Mouse (Mus musculus): Measurements from ENCODE around the gene Sycp1.

Sycp1 gene

GRCm38 (mm10) chr3:102935451-102936354 is at the start of gene Sycp1:
TSS of gene Sycp1 (minus strand) at chr3:102936100.
- DNase-seq: no peak

GRCm38 (mm10) chr3:102980349-102980736 is 44.4 kb upstream of the Sycp1 start:
- DNase-seq: no peak

GRCm38 (mm10) chr3:102979550-102980348 is 43.8 kb upstream of the Sycp1 start:
- no peak for DNase-seq

- DNase-seq: no peak
Measured at GRCm38 (mm10) chr3:102976906-102977305, 41.0 kb upstream of the Sycp1 start.

- no peak for DNase-seq
Measured at GRCm38 (mm10) chr3:102970508-102970907, 34.6 kb upstream of the Sycp1 start.

GRCm38 (mm10) chr3:102970067-102970466 is 34.2 kb upstream of the Sycp1 start:
- no peak for DNase-seq

- no peak for DNase-seq
Measured at GRCm38 (mm10) chr3:102964033-102964432, 28.1 kb upstream of the Sycp1 start, which contains the start of gene Nr1h5. TSS of gene Nr1h5 (minus strand) at chr3:102964133.

GRCm38 (mm10) chr3:102955596-102955995 is 19.7 kb upstream of the Sycp1 start:
- no peak for DNase-seq

- DNase-seq: no peak
Measured at GRCm38 (mm10) chr3:102955143-102955542, 19.2 kb upstream of the Sycp1 start.

- DNase-seq: no peak
Measured at GRCm38 (mm10) chr3:102954476-102954875, 18.6 kb upstream of the Sycp1 start.

GRCm38 (mm10) chr3:102946861-102947260 is 11.0 kb upstream of the Sycp1 start:
- DNase-seq: no peak

- no peak for DNase-seq
Measured at GRCm38 (mm10) chr3:102946312-102946711, 10.4 kb upstream of the Sycp1 start.

GRCm38 (mm10) chr3:102938100-102938499 is 2.2 kb upstream of the Sycp1 start:
- DNase-seq: no peak

GRCm38 (mm10) chr3:102899136-102899535 is 36.8 kb downstream of the Sycp1 start:
- no peak for DNase-seq

GRCm38 (mm10) chr3:102880529-102880928 is 55.4 kb downstream of the Sycp1 start:
- DNase-seq: no peak

- no peak for DNase-seq
Measured at GRCm38 (mm10) chr3:102848661-102849060, 87.2 kb downstream of the Sycp1 start.

- no peak for DNase-seq
Measured at GRCm38 (mm10) chr3:102842386-102842785, 93.5 kb downstream of the Sycp1 start.

GRCm38 (mm10) chr3:102803937-102804336 is 132.0 kb downstream of the Sycp1 start:
- DNase-seq: peak; percentile 40 to 61

GRCm38 (mm10) chr3:102787369-102787768 is 148.5 kb downstream of the Sycp1 start:
- no peak for DNase-seq

GRCm38 (mm10) chr3:102782618-102783017 is 153.3 kb downstream of the Sycp1 start, which contains the start of gene Tshb:
TSS of gene Tshb (minus strand) at chr3:102782718.
- no peak for DNase-seq

GRCm38 (mm10) chr3:102773018-102773417 is 162.9 kb downstream of the Sycp1 start:
- no peak for DNase-seq

Measured in thymus, adult 18-20 months (tissue).